Mouse (Mus musculus): ENCODE measurements around the gene Arhgap27. TPM values are rescaled to one million over a fixed set of nuclear protein-coding genes. Genes with fewer than 3 reads are reported as not detected.

The Arhgap27 gene
- total RNA-seq, 2 experiments from 2014 or later, result 2.1 to 4.8 TPM

GRCm38 (mm10) chr11:103381956-103382613 lies 18.6 kb upstream of the Arhgap27 start:
- no peak for ATAC-seq (replicated peaks; ENCODE audit: low FRiP score, poor library complexity, severe bottlenecking)

- ATAC-seq (replicated peaks; ENCODE audit: low FRiP score, poor library complexity, severe bottlenecking), result no peak
Measured at GRCm38 (mm10) chr11:103381505-103381904, 18.0 kb upstream of the Arhgap27 start.

GRCm38 (mm10) chr11:103380460-103380859 lies 17.0 kb upstream of the Arhgap27 start:
- ATAC-seq (replicated peaks; ENCODE audit: low FRiP score, poor library complexity, severe bottlenecking), result no peak

GRCm38 (mm10) chr11:103378341-103378740 lies 14.8 kb upstream of the Arhgap27 start:
- ATAC-seq (replicated peaks; ENCODE audit: low FRiP score, poor library complexity, severe bottlenecking), result no peak

GRCm38 (mm10) chr11:103375772-103376171 lies 12.3 kb upstream of the Arhgap27 start:
- ATAC-seq (replicated peaks; ENCODE audit: low FRiP score, poor library complexity, severe bottlenecking), result no peak

GRCm38 (mm10) chr11:103375258-103375657 lies 11.8 kb upstream of the Arhgap27 start:
- ATAC-seq (replicated peaks; ENCODE audit: low FRiP score, poor library complexity, severe bottlenecking), result no peak

GRCm38 (mm10) chr11:103373922-103374321 lies 10.4 kb upstream of the Arhgap27 start:
- no peak for ATAC-seq (replicated peaks; ENCODE audit: low FRiP score, poor library complexity, severe bottlenecking)

GRCm38 (mm10) chr11:103372561-103372960 lies 9.1 kb upstream of the Arhgap27 start:
- ATAC-seq (replicated peaks; ENCODE audit: low FRiP score, poor library complexity, severe bottlenecking), result no peak

- ATAC-seq (replicated peaks; ENCODE audit: low FRiP score, poor library complexity, severe bottlenecking), result no peak
Measured at GRCm38 (mm10) chr11:103372068-103372467, 8.6 kb upstream of the Arhgap27 start.

- no peak for ATAC-seq (replicated peaks; ENCODE audit: low FRiP score, poor library complexity, severe bottlenecking)
Measured at GRCm38 (mm10) chr11:103371222-103371539, 7.7 kb upstream of the Arhgap27 start.

- no peak for ATAC-seq (replicated peaks; ENCODE audit: low FRiP score, poor library complexity, severe bottlenecking)
Measured at GRCm38 (mm10) chr11:103370397-103371221, 7.1 kb upstream of the Arhgap27 start.

- ATAC-seq (replicated peaks; ENCODE audit: low FRiP score, poor library complexity, severe bottlenecking), result no peak
Measured at GRCm38 (mm10) chr11:103365530-103365929, 2.0 kb upstream of the Arhgap27 start.

GRCm38 (mm10) chr11:103365022-103365421 lies 1.5 kb upstream of the Arhgap27 start:
- no peak for ATAC-seq (replicated peaks; ENCODE audit: low FRiP score, poor library complexity, severe bottlenecking)

GRCm38 (mm10) chr11:103364335-103364734 lies 843 bp upstream of the Arhgap27 start:
- ATAC-seq (replicated peaks; ENCODE audit: low FRiP score, poor library complexity, severe bottlenecking), result no peak

- no peak for ATAC-seq (replicated peaks; ENCODE audit: low FRiP score, poor library complexity, severe bottlenecking)
Measured at GRCm38 (mm10) chr11:103362521-103363181, 841 bp downstream of the Arhgap27 start.

- ATAC-seq (replicated peaks; ENCODE audit: low FRiP score, poor library complexity, severe bottlenecking), result no peak
Measured at GRCm38 (mm10) chr11:103362054-103362432, 1.4 kb downstream of the Arhgap27 start.

GRCm38 (mm10) chr11:103361396-103362053 lies 2.0 kb downstream of the Arhgap27 start:
- ATAC-seq (replicated peaks; ENCODE audit: low FRiP score, poor library complexity, severe bottlenecking), result no peak

GRCm38 (mm10) chr11:103360661-103361081 lies 2.8 kb downstream of the Arhgap27 start:
- ATAC-seq (replicated peaks; ENCODE audit: low FRiP score, poor library complexity, severe bottlenecking), result no peak

- ATAC-seq (replicated peaks; ENCODE audit: low FRiP score, poor library complexity, severe bottlenecking), result no peak
Measured at GRCm38 (mm10) chr11:103359841-103360641, 3.5 kb downstream of the Arhgap27 start.

GRCm38 (mm10) chr11:103359122-103359521 lies 4.4 kb downstream of the Arhgap27 start:
- no peak for ATAC-seq (replicated peaks; ENCODE audit: low FRiP score, poor library complexity, severe bottlenecking)

Data from erythroid progenitor cell, adult 5-6 weeks (primary cell).